Mouse (Mus musculus): ENCODE data around the gene Trpm3. TPM values are rescaled to one million over a fixed set of nuclear protein-coding genes. Genes with fewer than 3 reads are reported as not detected.

Trpm3 gene
- polyA plus RNA-seq, 1 experiment from 2014 or later, result 48.4 TPM

- no peaks in the 10 kb centered on the region for H3K9me3 ChIP-seq (ENCODE audit: control insufficient read depth, low read length)
- no peaks in the 10 kb centered on the region for H3K36me3 ChIP-seq (replicated peaks; ENCODE audit: control insufficient read depth, insufficient read depth)
- H3K4me1 ChIP-seq (replicated peaks; ENCODE audit: control insufficient read depth, insufficient read depth, low read length), result no peaks in the 10 kb centered on the region
- H3K27me3 ChIP-seq (ENCODE audit: control insufficient read depth, insufficient read depth, low read length), result no peaks in the 10 kb centered on the region
- H3K4me3 ChIP-seq (replicated peaks; ENCODE audit: low read length), result no peak overlapping the region
- no peak overlapping the region for H3K9ac ChIP-seq
- 77% methylated on average over 2 of the region's 2 CpGs for WGBS
- ATAC-seq (ENCODE audit: low FRiP score) (no peak), DNase-seq (ENCODE audit: low spot score) (no peak)
- no peak overlapping the region for H3K4me2 ChIP-seq (replicated peaks)
- H3K27ac ChIP-seq, result no peak overlapping the region
Measured at GRCm38 (mm10) chr19:22719027-22719426, 580.2 kb downstream of the Trpm3 start.

- peaks cover 8% of the 10 kb centered on the region; the same call in 1 of the 2 replicates for H3K4me1 ChIP-seq (replicated peaks; ENCODE audit: control insufficient read depth, insufficient read depth, low read length)
- no peak overlapping the region for H3K9ac ChIP-seq
- H3K27me3 ChIP-seq (ENCODE audit: control insufficient read depth, insufficient read depth, low read length), result no peaks in the 10 kb centered on the region
- H3K9me3 ChIP-seq (ENCODE audit: control insufficient read depth, low read length), result no peaks in the 10 kb centered on the region
- H3K36me3 ChIP-seq (replicated peaks; ENCODE audit: control insufficient read depth, insufficient read depth), result no peaks in the 10 kb centered on the region; the same call in 1 of the 2 replicates
- no peak overlapping the region for H3K4me3 ChIP-seq (replicated peaks; ENCODE audit: low read length)
- no peak overlapping the region for H3K27ac ChIP-seq
- WGBS, result 58% methylated on average over 2 of the region's 2 CpGs
- ATAC-seq (ENCODE audit: low FRiP score) (no peak; the same call in 1 of the 2 replicates), DNase-seq (ENCODE audit: low spot score) (no peak)
- H3K4me2 ChIP-seq (replicated peaks), result no peak overlapping the region
Measured at GRCm38 (mm10) chr19:22729846-22730245, 591.0 kb downstream of the Trpm3 start.

- no peak overlapping the region for H3K9ac ChIP-seq
- no peaks in the 10 kb centered on the region for H3K27me3 ChIP-seq (ENCODE audit: control insufficient read depth, insufficient read depth, low read length)
- no peak overlapping the region for H3K4me3 ChIP-seq (replicated peaks; ENCODE audit: low read length)
- peaks cover 8% of the 10 kb centered on the region; the same call in 1 of the 2 replicates for H3K4me1 ChIP-seq (replicated peaks; ENCODE audit: control insufficient read depth, insufficient read depth, low read length)
- H3K27ac ChIP-seq, result peak overlapping the region; percentile 52; the same call in 1 of the 2 replicates
- DNase-seq (ENCODE audit: low spot score), result no peak
- no peak overlapping the region for H3K4me2 ChIP-seq (replicated peaks)
- H3K36me3 ChIP-seq (replicated peaks; ENCODE audit: control insufficient read depth, insufficient read depth), result no peaks in the 10 kb centered on the region; the same call in 1 of the 2 replicates
- no peak for ATAC-seq (ENCODE audit: low FRiP score)
- H3K9me3 ChIP-seq (ENCODE audit: control insufficient read depth, low read length), result no peaks in the 10 kb centered on the region
Measured at GRCm38 (mm10) chr19:22730971-22731370, 592.1 kb downstream of the Trpm3 start.

GRCm38 (mm10) chr19:22736870-22737269 is 598.0 kb downstream of the Trpm3 start:
- no peaks in the 10 kb centered on the region; the same call in 1 of the 2 replicates for H3K36me3 ChIP-seq (replicated peaks; ENCODE audit: control insufficient read depth, insufficient read depth)
- no peak overlapping the region for H3K27ac ChIP-seq
- no peaks in the 10 kb centered on the region for H3K27me3 ChIP-seq (ENCODE audit: control insufficient read depth, insufficient read depth, low read length)
- 48% methylated on average over 2 of the region's 2 CpGs for WGBS
- H3K9me3 ChIP-seq (ENCODE audit: control insufficient read depth, low read length), result no peaks in the 10 kb centered on the region
- no peak overlapping the region for H3K9ac ChIP-seq
- ATAC-seq (ENCODE audit: low FRiP score) (no peak), DNase-seq (ENCODE audit: low spot score) (no peak)
- no peak overlapping the region for H3K4me3 ChIP-seq (replicated peaks; ENCODE audit: low read length)
- no peak overlapping the region for H3K4me2 ChIP-seq (replicated peaks)
- no peaks in the 10 kb centered on the region for H3K4me1 ChIP-seq (replicated peaks; ENCODE audit: control insufficient read depth, insufficient read depth, low read length)

DNA sequence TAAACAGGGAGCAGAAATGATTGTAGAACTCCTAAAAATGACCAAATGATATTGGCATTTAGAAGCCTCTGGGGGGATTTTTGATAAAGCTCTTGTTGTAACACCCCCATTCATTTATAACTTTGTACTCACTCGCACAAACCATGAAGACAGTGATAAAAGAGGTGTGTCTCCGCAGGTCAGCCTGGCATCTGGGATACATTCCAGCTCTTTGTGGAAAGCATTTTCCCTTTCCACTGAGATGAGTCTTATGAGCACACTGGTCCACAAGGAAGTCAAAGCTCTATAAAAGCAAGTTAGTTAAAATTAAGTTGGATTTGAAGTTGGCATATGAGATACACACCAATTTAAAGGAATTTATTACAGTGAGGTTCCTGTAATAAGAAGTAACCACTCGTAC is 600.4 kb downstream of the Trpm3 start:
- Histone ChIP-seq H3K9me3 (ENCODE audit: control insufficient read depth, low read length) (no peaks in the 10 kb centered on the region), H3K4me1 (replicated peaks; ENCODE audit: control insufficient read depth, insufficient read depth, low read length) (no peaks in the 10 kb centered on the region), H3K27me3 (ENCODE audit: control insufficient read depth, insufficient read depth, low read length) (no peaks in the 10 kb centered on the region), H3K9ac (no peak overlapping the region), H3K4me2 (replicated peaks) (no peak overlapping the region), H3K36me3 (replicated peaks; ENCODE audit: control insufficient read depth, insufficient read depth) (no peaks in the 10 kb centered on the region), H3K4me3 (replicated peaks; ENCODE audit: low read length) (no peak overlapping the region), H3K27ac (no peak overlapping the region)
- ATAC-seq (ENCODE audit: low FRiP score), result no peak
- WGBS, result 73% methylated on average over 3 of the region's 3 CpGs
- DNase-seq (ENCODE audit: low spot score), result no peak

- no peak for ATAC-seq (ENCODE audit: low FRiP score)
- Histone ChIP-seq H3K9me3 (ENCODE audit: control insufficient read depth, low read length) (no peaks in the 10 kb centered on the region), H3K27me3 (ENCODE audit: control insufficient read depth, insufficient read depth, low read length) (no peaks in the 10 kb centered on the region), H3K9ac (no peak overlapping the region), H3K36me3 (replicated peaks; ENCODE audit: control insufficient read depth, insufficient read depth) (no peaks in the 10 kb centered on the region), H3K4me1 (replicated peaks; ENCODE audit: control insufficient read depth, insufficient read depth, low read length) (0 out of 2 replicates have a peak, but pooled peaks cover 4% of the 10 kb centered on the region), H3K27ac (no peak overlapping the region), H3K4me2 (replicated peaks) (no peak overlapping the region), H3K4me3 (replicated peaks; ENCODE audit: low read length) (no peak overlapping the region)
- DNase-seq (ENCODE audit: low spot score), result no peak
- 49% methylated on average over 13 of the region's 13 CpGs for WGBS
Measured at GRCm38 (mm10) chr19:22753311-22753809, 614.5 kb downstream of the Trpm3 start.

DNA sequence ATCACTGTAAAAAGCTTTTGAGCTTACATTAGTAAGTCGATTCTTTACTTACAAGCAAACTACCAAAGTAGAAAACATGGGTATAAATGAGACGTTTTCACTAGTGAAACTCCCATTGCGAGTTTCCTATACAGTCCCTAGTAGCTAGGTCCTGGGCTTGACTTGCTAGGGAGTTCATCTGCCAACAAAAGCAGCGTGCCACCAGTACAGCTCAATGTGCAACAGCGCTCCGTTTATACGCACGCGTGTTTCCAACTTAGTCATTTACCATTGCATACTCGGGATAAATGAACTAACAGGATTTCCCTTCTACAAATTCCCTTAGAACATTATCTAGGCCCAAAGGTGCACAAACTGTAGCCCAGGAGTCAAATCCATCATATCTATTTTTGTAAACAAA is 615.2 kb downstream of the Trpm3 start:
- ATAC-seq (ENCODE audit: low FRiP score) (no peak), DNase-seq (ENCODE audit: low spot score) (no peak)
- WGBS, result 90% methylated on average over 10 of the region's 10 CpGs
- Histone ChIP-seq H3K4me1 (replicated peaks; ENCODE audit: control insufficient read depth, insufficient read depth, low read length) (0 out of 2 replicates have a peak, but pooled peaks cover 4% of the 10 kb centered on the region), H3K9ac (no peak overlapping the region), H3K4me3 (replicated peaks; ENCODE audit: low read length) (no peak overlapping the region), H3K9me3 (ENCODE audit: control insufficient read depth, low read length) (no peaks in the 10 kb centered on the region), H3K36me3 (replicated peaks; ENCODE audit: control insufficient read depth, insufficient read depth) (no peaks in the 10 kb centered on the region), H3K27ac (no peak overlapping the region), H3K27me3 (ENCODE audit: control insufficient read depth, insufficient read depth, low read length) (no peaks in the 10 kb centered on the region), H3K4me2 (replicated peaks) (no peak overlapping the region)

- H3K27ac ChIP-seq, result no peak overlapping the region
- no peaks in the 10 kb centered on the region for H3K27me3 ChIP-seq (ENCODE audit: control insufficient read depth, insufficient read depth, low read length)
- ATAC-seq (ENCODE audit: low FRiP score), result no peak
- 0 out of 2 replicates have a peak, but pooled peaks cover 4% of the 10 kb centered on the region for H3K4me1 ChIP-seq (replicated peaks; ENCODE audit: control insufficient read depth, insufficient read depth, low read length)
- no peak overlapping the region for H3K4me3 ChIP-seq (replicated peaks; ENCODE audit: low read length)
- 74% methylated on average over 8 of the region's 8 CpGs for WGBS
- H3K9me3 ChIP-seq (ENCODE audit: control insufficient read depth, low read length), result no peaks in the 10 kb centered on the region
- no peaks in the 10 kb centered on the region for H3K36me3 ChIP-seq (replicated peaks; ENCODE audit: control insufficient read depth, insufficient read depth)
- H3K9ac ChIP-seq, result no peak overlapping the region
- no peak for DNase-seq (ENCODE audit: low spot score)
- no peak overlapping the region for H3K4me2 ChIP-seq (replicated peaks)
Measured at GRCm38 (mm10) chr19:22754498-22754897, 615.7 kb downstream of the Trpm3 start.

- Histone ChIP-seq H3K9me3 (ENCODE audit: control insufficient read depth, low read length) (no peaks in the 10 kb centered on the region), H3K9ac (no peak overlapping the region), H3K4me1 (replicated peaks; ENCODE audit: control insufficient read depth, insufficient read depth, low read length) (0 out of 2 replicates have a peak, but pooled peaks cover 3% of the 10 kb centered on the region), H3K27ac (no peak overlapping the region), H3K27me3 (ENCODE audit: control insufficient read depth, insufficient read depth, low read length) (no peaks in the 10 kb centered on the region), H3K4me2 (replicated peaks) (no peak overlapping the region), H3K36me3 (replicated peaks; ENCODE audit: control insufficient read depth, insufficient read depth) (no peaks in the 10 kb centered on the region), H3K4me3 (replicated peaks; ENCODE audit: low read length) (no peak overlapping the region)
- DNase-seq (ENCODE audit: low spot score), result no peak
- WGBS, result 86% methylated on average over 2 of the region's 2 CpGs
- ATAC-seq (ENCODE audit: low FRiP score), result no peak
Measured at GRCm38 (mm10) chr19:22758496-22758895, 619.6 kb downstream of the Trpm3 start.

GRCm38 (mm10) chr19:22768242-22768641 is 629.4 kb downstream of the Trpm3 start:
- Histone ChIP-seq H3K4me2 (replicated peaks) (no peak overlapping the region), H3K9ac (no peak overlapping the region), H3K4me3 (replicated peaks; ENCODE audit: low read length) (no peak overlapping the region), H3K4me1 (replicated peaks; ENCODE audit: control insufficient read depth, insufficient read depth, low read length) (no peaks in the 10 kb centered on the region), H3K9me3 (ENCODE audit: control insufficient read depth, low read length) (no peaks in the 10 kb centered on the region), H3K27me3 (ENCODE audit: control insufficient read depth, insufficient read depth, low read length) (no peaks in the 10 kb centered on the region), H3K27ac (no peak overlapping the region), H3K36me3 (replicated peaks; ENCODE audit: control insufficient read depth, insufficient read depth) (no peaks in the 10 kb centered on the region)
- 73% methylated on average over 3 of the region's 3 CpGs for WGBS
- ATAC-seq (ENCODE audit: low FRiP score) (no peak), DNase-seq (ENCODE audit: low spot score) (no peak)
